In the genomic region with DNA sequence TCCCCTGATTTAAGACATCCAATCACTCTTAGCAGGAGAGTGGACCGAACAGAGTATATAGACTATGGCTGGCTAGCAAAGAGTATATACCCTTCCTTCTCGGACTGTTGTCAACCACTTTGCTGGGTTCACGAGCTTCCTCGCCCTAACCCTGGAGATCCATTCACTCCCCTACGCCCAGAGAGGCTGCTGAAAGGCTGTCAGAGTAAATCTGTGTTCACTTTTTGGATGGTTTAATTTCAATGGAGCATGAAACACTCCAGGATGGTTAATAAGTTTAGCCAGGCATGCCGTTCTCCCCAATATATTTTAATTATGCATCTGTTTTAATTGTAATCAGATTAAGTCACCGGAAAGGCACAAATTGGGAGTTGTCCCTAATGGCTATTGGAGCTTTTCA, we compare ENCODE assay signal across 9 mouse cellular contexts. TPM values are rescaled to one million over a fixed set of nuclear protein-coding genes. Genes with fewer than 3 reads are reported as not detected.
DNase-seq lines count a peak whose midpoint lies in the region; ATAC-seq lines count a peak whose summit lies in the region.
"Had no signal": no experiment of that assay in that cellular context is flagged by ENCODE, and none has a peak within 500 bp of the region (broad histone marks: within the 10 kb centered on the region; RNA-seq: fewer than 3 reads in every experiment).

No protein-coding gene starts in this region.

- no peaks in the 10 kb centered on the region for H3K27me3 ChIP-seq in heart, embryonic 10.5 days (ENCODE audit: insufficient read depth, poor library complexity, severe bottlenecking)
- no peaks in the 10 kb centered on the region; the same call in 1 of the 2 replicates for H3K27me3 ChIP-seq in hindbrain, embryonic 12.5 days
- no peaks in the 10 kb centered on the region for H3K27me3 ChIP-seq in midbrain, embryonic 11.5 days (ENCODE audit: control insufficient read depth, insufficient read depth, low read length)

- H3K4me3 ChIP-seq in heart, embryonic 10.5 days: peak overlapping the region; percentile 83
- peak overlapping the region; percentile 5; the same call in 1 of the 2 replicates for H3K4me3 ChIP-seq in brown adipose tissue, adult 24 weeks (ENCODE audit: insufficient read depth, low read depth, low read length)
- H3K4me3 ChIP-seq in hindbrain, embryonic 12.5 days: peak overlapping the region; percentile 78
- H3K4me3 ChIP-seq in midbrain, embryonic 11.5 days (ENCODE audit: low read depth, low read length): peak overlapping the region; percentile 46

- no peak overlapping the region for H3K27ac ChIP-seq in heart, embryonic 10.5 days
- H3K27ac ChIP-seq in brown adipose tissue, adult 24 weeks (replicated peaks; ENCODE audit: low read depth, low read length): no peak overlapping the region
- no peak overlapping the region for H3K27ac ChIP-seq in hindbrain, embryonic 12.5 days
- H3K27ac ChIP-seq in midbrain, embryonic 11.5 days (ENCODE audit: low read depth, low read length): no peak overlapping the region

- H3K4me2 ChIP-seq in hindbrain, embryonic 12.5 days (replicated peaks): peak overlapping the region; percentile 76
- H3K4me2 ChIP-seq in midbrain, embryonic 11.5 days: peak overlapping the region; percentile 91

- ATAC-seq in hindbrain, embryonic 12.5 days (ENCODE audit: low FRiP score): no peak
- ATAC-seq in midbrain, embryonic 11.5 days (ENCODE audit: low FRiP score): no peak

- no peak for DNase-seq in heart, embryonic 10.5 days (ENCODE audit: low spot score)
- no peak for DNase-seq in heart, postnatal 4 days
- no peak for DNase-seq in midbrain, embryonic 11.5 days (ENCODE audit: low spot score, missing footprints)
- DNase-seq in B cell, adult 2 months: no peak
- no peak for DNase-seq in left cerebral cortex, adult 8-10 months (ENCODE audit: low spot score in 2 of 2)
- DNase-seq in right cerebral cortex, postnatal 4 days: no peak
- DNase-seq: gastrocnemius, postnatal 14 days had no signal

- H3K36me3 ChIP-seq in heart, embryonic 10.5 days: no peaks in the 10 kb centered on the region
- no peaks in the 10 kb centered on the region for H3K36me3 ChIP-seq in hindbrain, embryonic 12.5 days
- no peaks in the 10 kb centered on the region for H3K36me3 ChIP-seq in midbrain, embryonic 11.5 days (ENCODE audit: control insufficient read depth, insufficient read depth, low read length)

- peaks cover 12% of the 10 kb centered on the region; the same call in 1 of the 2 replicates for H3K4me1 ChIP-seq in heart, embryonic 10.5 days
- no peaks in the 10 kb centered on the region for H3K4me1 ChIP-seq in brown adipose tissue, adult 24 weeks (ENCODE audit: control insufficient read depth, insufficient read depth, insufficient read length, low read length)
- peaks cover 23% of the 10 kb centered on the region for H3K4me1 ChIP-seq in hindbrain, embryonic 12.5 days
- H3K4me1 ChIP-seq in midbrain, embryonic 11.5 days (ENCODE audit: control insufficient read depth, insufficient read depth, low read length): peaks cover 13% of the 10 kb centered on the region

- H3K9ac ChIP-seq in hindbrain, embryonic 12.5 days: no peak overlapping the region; the same call in 1 of the 2 replicates
- H3K9ac ChIP-seq in midbrain, embryonic 11.5 days (ENCODE audit: low read length): peak overlapping the region; percentile 82; the same call in 1 of the 2 replicates

- 67% methylated on average over 7 of the region's 7 CpGs for WGBS in heart, embryonic 10.5 days
- WGBS in hindbrain, embryonic 12.5 days: 40% methylated on average over 7 of the region's 7 CpGs
- WGBS in midbrain, embryonic 11.5 days: 27% methylated on average over 7 of the region's 7 CpGs

- no peaks in the 10 kb centered on the region for H3K9me3 ChIP-seq in heart, embryonic 10.5 days
- no peaks in the 10 kb centered on the region for H3K9me3 ChIP-seq in hindbrain, embryonic 12.5 days (replicated peaks)
- H3K9me3 ChIP-seq in midbrain, embryonic 11.5 days (ENCODE audit: control insufficient read depth, low read length): no peaks in the 10 kb centered on the region

RNA-seq across cellular contexts. Expression of a gene that starts 1.9 kb away (rescaled TPM):
- polyA plus RNA-seq in heart, embryonic 10.5 days (2016; fragmentation: Nextera tagmentation; extraction: Ambion mirVana): 4.1 and 6.9 TPM in 2 replicates
- 1 to 10 TPM; 5.5 to 7.6 TPM for total RNA-seq in heart, postnatal 4 days (2021)
- polyA plus RNA-seq in brown adipose tissue, adult 24 weeks (2012; ENCODE audit: insufficient read depth, insufficient read length, missing spikeins): 1.1 and 2.8 TPM in 2 replicates
- polyA plus RNA-seq in hindbrain, embryonic 12.5 days (2016; fragmentation: Nextera tagmentation; extraction: Ambion mirVana): 19.6 and 19.9 TPM in 2 replicates
- polyA plus RNA-seq in midbrain, embryonic 11.5 days (2014; fragmentation: Nextera tagmentation; extraction: Ambion mirVana): 3.7 and 6.0 TPM in 2 replicates
- 10 to 100 TPM in 3 of 4 experiments, 1 to 10 TPM in 1; 9.9 to 12.4 (median 10.9) TPM for total RNA-seq in left cerebral cortex, adult 8-10 months (2022)

Comparison
In these comparisons a context has a peak if more than half of its experiments do, and no peak if none do; other contexts are left out.
1. H3K4me3 ChIP-seq: peak in every context shown above with its lines; median percentile 83 in heart, embryonic 10.5 days; 78 in hindbrain, embryonic 12.5 days; 46 in midbrain, embryonic 11.5 days; 5 in brown adipose tissue, adult 24 weeks.